Mouse (Mus musculus): ENCODE results near the gene Erfe.

- TF ChIP-seq CTCF (IDR thresholded peaks at IDR 0.05; ENCODE audit: borderline replicate concordance, control insufficient read depth, extremely low read depth, insufficient read depth, low read length, poor library complexity) = no peak
- no peak for TF ChIP-seq POLR2A (IDR thresholded peaks at IDR 0.05; ENCODE audit: control insufficient read depth, extremely low read depth, insufficient read depth, low read length, poor library complexity)
Observed at GRCm38 (mm10) chr1:91405406-91406169, 39.4 kb downstream of the Erfe start.
